Mouse (Mus musculus) Muller cell, postnatal 12 days (primary cell): ENCODE data around the gene Cep170.

Source experiments
- DNase-seq: peaks from one replicate; pipeline ENCODE4 v3.0.0-alpha.2; 2015; ENCODE audit errors: inconsistent ontology term

The Cep170 gene

GRCm38 (mm10) chr1:176749708-176750107, 64.2 kb downstream of the Cep170 start:
- no peak for DNase-seq

- no peak for DNase-seq
Observed at GRCm38 (mm10) chr1:176732834-176733233, 81.0 kb downstream of the Cep170 start.

GRCm38 (mm10) chr1:176730528-176730927, 83.3 kb downstream of the Cep170 start:
- DNase-seq, result no peak

- no peak for DNase-seq
Observed at GRCm38 (mm10) chr1:176727372-176727771, 86.5 kb downstream of the Cep170 start.

GRCm38 (mm10) chr1:176724771-176725170, 89.1 kb downstream of the Cep170 start:
- DNase-seq, result no peak

GRCm38 (mm10) chr1:176723858-176724713, 89.8 kb downstream of the Cep170 start:
- DNase-seq, result no peak

- no peak for DNase-seq
Observed at GRCm38 (mm10) chr1:176712436-176712835, 101.4 kb downstream of the Cep170 start.

GRCm38 (mm10) chr1:176700226-176700625, 113.6 kb downstream of the Cep170 start:
- no peak for DNase-seq

- no peak for DNase-seq
Observed at GRCm38 (mm10) chr1:176699793-176700192, 114.1 kb downstream of the Cep170 start.

- DNase-seq, result no peak
Observed at GRCm38 (mm10) chr1:176698647-176699046, 115.2 kb downstream of the Cep170 start.

GRCm38 (mm10) chr1:176697091-176697490, 116.8 kb downstream of the Cep170 start:
- peak; percentile 27 for DNase-seq

- DNase-seq, result no peak
Observed at GRCm38 (mm10) chr1:176691101-176691500, 122.8 kb downstream of the Cep170 start.

- no peak for DNase-seq
Observed at GRCm38 (mm10) chr1:176688251-176688880, 125.5 kb downstream of the Cep170 start.
